Mouse (Mus musculus) gastrocnemius, adult 18-20 months (tissue): ENCODE measurements around the gene Plk3. TPM values are rescaled to one million over a fixed set of nuclear protein-coding genes. Genes with fewer than 3 reads are reported as not detected.

Experiments
- DNase-seq: peaks from one replicate; pipeline ENCODE4 v3.0.0; 2021; ENCODE audit warnings: low spot score
- total RNA-seq, 2 experiments: library from RNA; stranded (reverse); gene quantifications; 2 replicates each; pipeline ENCODE4 v1.2.3; 2021

Gene Plk3
- total RNA-seq, 2 experiments from 2014 or later, result 0.25 to 1.7 TPM

- no peak for DNase-seq
Measured at GRCm38 (mm10) chr4:117120052-117120444, 13.7 kb downstream of the Plk3 start.

DNA sequence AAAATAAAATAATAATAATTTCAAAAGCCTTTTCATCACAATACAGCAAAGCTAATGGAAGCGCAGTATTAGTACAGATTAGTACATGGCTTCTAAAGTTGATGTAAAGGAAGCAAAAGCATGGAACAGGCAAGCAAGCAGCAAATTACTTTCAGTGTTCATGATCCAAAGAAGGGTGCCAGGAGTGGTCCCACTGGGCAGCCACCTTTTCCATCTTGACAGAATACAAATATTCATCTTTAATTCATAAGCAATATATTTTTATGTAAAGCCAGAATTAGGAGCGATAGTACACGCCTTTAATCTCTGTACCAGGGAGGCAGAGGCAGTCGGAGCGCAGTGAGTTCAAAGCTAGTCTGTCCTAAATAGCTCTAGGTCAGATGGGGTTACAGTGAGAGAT, 14.1 kb downstream of the Plk3 start:
- DNase-seq, result no peak

GRCm38 (mm10) chr4:117117931-117118330, 15.8 kb downstream of the Plk3 start:
- DNase-seq, result no peak

DNA sequence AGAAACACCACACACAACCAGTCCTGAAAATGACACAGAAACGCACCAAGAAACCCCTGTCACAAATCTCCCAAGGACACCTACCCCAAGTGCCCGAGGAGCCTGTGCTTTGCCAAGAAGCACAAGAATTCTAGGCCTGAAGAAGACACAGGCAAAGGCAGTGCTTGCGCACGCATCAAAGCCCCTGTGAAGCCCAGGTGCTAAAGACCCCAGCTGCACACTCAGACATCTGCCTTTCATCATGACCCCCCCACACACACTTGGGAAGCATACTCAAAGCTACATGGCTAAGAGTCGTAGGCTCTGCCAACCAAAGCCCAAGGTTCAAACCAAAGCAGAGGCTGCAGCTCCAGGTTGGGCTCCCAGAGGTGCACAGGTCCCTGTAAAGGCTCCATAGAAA, 18.2 kb downstream of the Plk3 start:
- no peak for DNase-seq

- DNase-seq, result no peak
Measured at GRCm38 (mm10) chr4:117113237-117113636, 20.5 kb downstream of the Plk3 start.

DNA sequence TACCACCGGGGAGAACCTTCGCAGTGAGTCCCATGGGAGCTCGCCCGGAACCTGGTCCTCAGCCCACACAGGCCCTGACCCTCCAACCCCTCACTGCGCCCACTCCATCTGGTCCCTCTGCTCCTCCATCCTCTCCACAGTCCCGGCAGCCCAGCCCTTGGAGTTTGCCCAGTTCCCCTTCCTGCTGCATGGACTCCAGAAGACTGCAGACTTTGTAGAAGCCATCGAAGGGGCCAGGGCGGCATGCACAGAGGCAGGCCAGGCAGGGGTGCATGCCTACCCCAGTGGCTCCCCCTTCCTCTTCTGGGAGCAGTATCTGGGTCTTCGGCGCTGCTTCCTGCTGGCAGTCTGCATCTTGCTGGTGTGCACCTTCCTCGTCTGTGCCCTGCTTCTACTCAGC, 22.8 kb downstream of the Plk3 start:
- DNase-seq, result no peak

DNA sequence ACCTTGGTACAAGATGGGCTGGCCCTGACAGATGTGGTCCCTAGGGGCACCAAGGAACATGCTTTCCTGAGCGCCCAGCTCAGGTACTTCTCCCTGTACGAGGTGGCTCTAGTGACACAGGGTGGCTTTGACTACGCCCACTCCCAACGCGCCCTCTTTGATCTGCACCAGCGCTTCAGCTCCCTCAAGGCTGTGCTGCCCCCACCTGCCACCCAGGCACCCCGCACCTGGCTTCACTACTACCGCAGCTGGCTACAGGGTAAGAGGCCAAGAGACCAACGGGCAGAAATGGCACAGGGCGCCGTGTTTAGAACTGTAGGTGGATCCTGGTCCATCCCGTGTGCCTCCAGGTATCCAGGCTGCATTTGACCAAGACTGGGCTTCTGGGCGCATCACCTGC, 23.5 kb downstream of the Plk3 start:
- no peak for DNase-seq

GRCm38 (mm10) chr4:117109330-117109729, 24.4 kb downstream of the Plk3 start:
- no peak for DNase-seq

GRCm38 (mm10) chr4:117108524-117108849, 25.3 kb downstream of the Plk3 start:
- no peak for DNase-seq

DNA sequence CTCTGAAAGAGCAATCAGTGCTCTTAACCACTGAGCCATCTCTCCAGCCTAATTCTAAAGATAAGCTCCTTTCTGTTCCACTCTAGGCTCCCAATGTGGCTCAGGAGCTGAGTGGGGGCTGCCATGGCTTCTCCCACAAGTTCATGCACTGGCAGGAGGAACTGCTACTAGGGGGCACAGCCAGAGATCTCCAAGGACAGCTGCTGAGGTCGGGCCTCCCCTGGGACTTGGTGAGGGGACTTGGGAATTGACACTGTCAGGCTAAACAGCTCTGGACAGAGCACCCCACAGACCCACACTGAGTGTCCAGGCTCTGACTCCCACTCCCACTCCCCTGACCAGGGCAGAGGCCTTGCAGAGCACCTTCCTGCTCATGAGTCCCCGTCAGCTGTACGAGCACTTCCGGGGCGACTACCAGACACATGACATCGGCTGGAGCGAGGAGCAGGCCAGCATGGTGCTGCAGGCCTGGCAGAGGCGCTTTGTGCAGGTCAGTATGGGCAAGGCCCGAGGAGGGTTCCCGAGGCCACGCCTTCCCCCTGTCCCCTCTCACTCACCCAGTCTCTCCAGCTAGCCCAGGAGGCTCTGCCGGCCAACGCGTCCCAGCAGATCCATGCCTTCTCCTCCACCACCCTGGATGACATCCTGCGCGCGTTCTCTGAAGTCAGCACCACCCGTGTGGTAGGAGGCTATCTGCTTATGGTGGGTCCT, 25.8 kb downstream of the Plk3 start:
- DNase-seq, result no peak

GRCm38 (mm10) chr4:117105127-117105526, 28.6 kb downstream of the Plk3 start:
- no peak for DNase-seq

- DNase-seq, result no peak
Measured at GRCm38 (mm10) chr4:117104672-117105071, 29.1 kb downstream of the Plk3 start.

- no peak for DNase-seq
Measured at GRCm38 (mm10) chr4:117101218-117101617, 32.5 kb downstream of the Plk3 start.

DNA sequence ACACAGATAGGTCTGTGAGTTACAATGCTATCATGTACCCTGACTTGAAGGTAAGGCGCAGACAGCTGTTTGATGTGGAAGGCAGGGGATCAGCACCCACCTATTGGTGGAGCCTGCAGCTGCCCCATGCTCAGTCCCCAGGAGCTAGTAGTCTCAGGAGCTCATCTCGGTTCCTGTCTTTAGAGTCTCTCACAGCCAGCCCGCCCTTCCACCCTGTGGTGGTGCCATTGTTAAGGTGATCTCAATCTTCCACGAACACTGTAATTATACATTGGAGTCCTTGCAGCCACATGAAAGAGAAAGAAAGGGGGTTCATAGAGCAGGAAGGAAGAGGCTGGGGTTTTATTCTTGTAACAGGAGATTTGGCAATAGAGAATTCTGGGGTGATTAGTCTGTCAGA, 33.7 kb downstream of the Plk3 start:
- DNase-seq, result no peak

DNA sequence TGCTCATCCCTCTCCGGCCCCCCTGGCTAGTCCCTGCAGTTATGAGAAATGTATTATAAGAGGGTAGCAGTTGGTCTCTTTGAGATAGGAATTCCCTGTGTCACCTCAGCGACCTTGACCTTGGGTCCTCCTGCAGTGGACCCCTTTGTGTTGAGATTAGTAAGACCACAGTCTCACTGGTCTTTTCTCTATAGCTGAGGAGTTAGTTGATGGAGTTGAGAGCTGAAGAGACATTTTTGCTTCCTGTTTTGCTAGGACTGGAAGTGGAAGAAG, 35.1 kb downstream of the Plk3 start:
- no peak for DNase-seq

GRCm38 (mm10) chr4:117097969-117098763, 35.6 kb downstream of the Plk3 start:
- no peak for DNase-seq

- no peak for DNase-seq
Measured at GRCm38 (mm10) chr4:117096666-117097065, 37.1 kb downstream of the Plk3 start.

- DNase-seq, result peak; percentile 43
Measured at GRCm38 (mm10) chr4:117095551-117096452, 38.0 kb downstream of the Plk3 start, which contains the start of gene Ptch2. Ptch2 (plus strand) TSS chr4:117096075.

GRCm38 (mm10) chr4:117094626-117095361, 39.0 kb downstream of the Plk3 start:
- no peak for DNase-seq

DNA sequence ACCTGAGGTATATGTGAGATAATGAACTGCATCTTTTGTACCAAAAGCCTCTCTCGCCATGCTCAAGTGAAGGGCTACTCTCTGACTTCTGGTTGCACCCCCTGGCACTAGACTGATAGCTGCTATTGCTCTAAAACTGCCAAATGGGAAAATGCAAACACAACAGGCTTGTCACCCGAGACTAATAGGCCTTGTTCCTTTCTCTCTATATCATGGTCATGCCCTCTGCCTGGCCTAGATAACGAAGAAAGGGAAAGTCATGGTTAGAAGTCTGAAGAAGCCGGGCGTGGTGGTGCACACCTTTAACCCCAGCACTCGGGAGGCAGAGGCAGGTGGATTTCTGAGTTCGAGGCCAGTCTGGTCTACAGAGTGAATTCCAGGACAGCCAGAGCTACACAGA, 43.2 kb downstream of the Plk3 start:
- DNase-seq, result no peak

- no peak for DNase-seq
Measured at GRCm38 (mm10) chr4:117087948-117088640, 45.7 kb downstream of the Plk3 start.
